Mouse (Mus musculus): ENCODE data around the gene Sart3. TPM values are rescaled to one million over a fixed set of nuclear protein-coding genes. Genes with fewer than 3 reads are reported as not detected.
"Not testable (repeated sequence)": the region's sequence is repeated elsewhere in the genome, so short reads cannot be mapped to it uniquely, and the experiment has no call there.

Gene Sart3
- total and polyA plus RNA-seq, 2 experiments from 2014 or later: 26.5 to 51.1 TPM

DNA sequence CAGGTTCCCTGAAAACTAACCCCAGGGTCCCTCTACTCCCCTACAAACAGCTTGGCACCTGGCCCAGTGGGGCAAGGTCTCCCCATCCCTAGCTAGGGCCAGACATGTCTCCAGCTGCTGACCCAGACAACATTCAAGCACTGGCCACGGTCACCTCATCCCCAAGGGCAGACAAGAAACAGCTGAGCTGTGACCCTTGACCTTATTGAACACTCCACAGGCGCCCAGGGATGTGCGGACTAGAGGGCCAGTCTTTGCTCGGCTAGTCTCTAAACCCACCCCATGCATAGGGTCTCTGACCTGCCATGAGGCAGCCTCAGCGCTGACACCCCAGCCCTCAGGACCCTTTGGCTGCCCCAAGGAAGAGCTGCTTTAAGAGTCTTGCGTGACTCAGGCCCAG lies 16.3 kb upstream of the Sart3 start:
- ATAC-seq (ENCODE audit: low FRiP score): no peak
- TF ChIP-seq CTCF (IDR thresholded peaks at IDR 0.05): no peak
- no peak overlapping the region for H3K27ac ChIP-seq (ENCODE audit: low read depth, low read length)
- H3K27me3 ChIP-seq (ENCODE audit: insufficient read depth, low read length): peaks cover 5% of the 10 kb centered on the region; the same call in 1 of the 2 replicates
- no peak for DNase-seq (ENCODE audit: low spot score)
- H3K4me1 ChIP-seq (ENCODE audit: insufficient read depth, low read length): no peaks in the 10 kb centered on the region
- WGBS: 50% methylated on average over 6 of the region's 6 CpGs
- no peaks in the 10 kb centered on the region for H3K36me3 ChIP-seq (ENCODE audit: insufficient read depth, low read length)
- H3K4me2 ChIP-seq (ENCODE audit: low read depth, low read length, poor library complexity, severe bottlenecking): no peak overlapping the region
- H3K9ac ChIP-seq (replicated peaks; ENCODE audit: low read length, poor library complexity, severe bottlenecking): no peak overlapping the region
- H3K9me3 ChIP-seq (ENCODE audit: low read length): no peaks in the 10 kb centered on the region
- no peak overlapping the region for H3K4me3 ChIP-seq (ENCODE audit: low read depth, low read length)

DNA sequence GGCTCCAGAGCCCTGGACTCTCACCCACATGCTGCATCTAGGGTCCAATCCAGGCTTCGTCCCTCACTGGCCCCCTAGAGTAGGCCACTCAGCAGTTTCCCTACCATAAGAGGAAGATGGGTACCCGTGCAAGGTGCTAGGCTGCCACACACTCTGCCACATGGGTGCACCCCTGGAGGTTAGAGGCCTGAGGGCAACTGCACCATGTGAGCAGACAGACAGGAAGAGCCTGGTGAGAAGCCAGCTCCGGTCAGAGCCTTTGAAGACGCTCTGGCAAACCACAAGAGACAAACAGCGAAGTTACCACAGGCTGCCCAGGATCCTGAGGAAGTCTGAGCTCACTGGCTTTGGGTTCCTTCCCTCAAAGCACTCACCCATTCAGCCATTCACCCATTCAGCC lies 14.7 kb upstream of the Sart3 start:
- DNase-seq (ENCODE audit: low spot score) (no peak), ATAC-seq (ENCODE audit: low FRiP score) (no peak)
- H3K9ac ChIP-seq (replicated peaks; ENCODE audit: low read length, poor library complexity, severe bottlenecking): no peak overlapping the region
- peaks cover 5% of the 10 kb centered on the region; the same call in 1 of the 2 replicates for H3K27me3 ChIP-seq (ENCODE audit: insufficient read depth, low read length)
- no peaks in the 10 kb centered on the region for H3K4me1 ChIP-seq (ENCODE audit: insufficient read depth, low read length)
- H3K4me3 ChIP-seq (ENCODE audit: low read depth, low read length): no peak overlapping the region
- 82% methylated on average over 5 of the region's 5 CpGs for WGBS
- no peaks in the 10 kb centered on the region for H3K36me3 ChIP-seq (ENCODE audit: insufficient read depth, low read length)
- no peaks in the 10 kb centered on the region for H3K9me3 ChIP-seq (ENCODE audit: low read length)
- no peak for TF ChIP-seq CTCF (IDR thresholded peaks at IDR 0.05)
- H3K4me2 ChIP-seq (ENCODE audit: low read depth, low read length, poor library complexity, severe bottlenecking): no peak overlapping the region
- H3K27ac ChIP-seq (ENCODE audit: low read depth, low read length): no peak overlapping the region

DNA sequence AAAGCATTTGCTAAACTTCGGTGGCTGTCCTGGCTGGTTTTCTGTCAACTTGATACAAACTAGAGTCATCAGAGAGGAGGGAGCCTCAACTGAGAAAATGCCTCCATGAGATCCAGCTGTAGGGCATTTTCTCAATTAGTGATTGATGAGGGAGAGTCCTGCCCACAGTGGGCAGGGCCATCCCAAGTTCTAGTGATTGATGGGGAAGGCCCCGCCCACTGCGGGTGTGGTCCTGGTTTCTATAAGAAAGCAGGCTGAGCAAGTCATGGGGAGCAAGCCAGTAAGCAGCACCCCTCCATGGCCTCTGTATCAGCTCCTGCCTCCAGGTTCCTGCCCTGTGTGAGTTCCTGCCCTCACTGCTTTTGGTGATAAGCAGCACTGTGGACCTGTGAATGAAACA lies 11.8 kb upstream of the Sart3 start:
- H3K4me2 ChIP-seq (ENCODE audit: low read depth, low read length, poor library complexity, severe bottlenecking); H3K9ac ChIP-seq (replicated peaks; ENCODE audit: low read length, poor library complexity, severe bottlenecking); H3K4me3 ChIP-seq (ENCODE audit: low read depth, low read length); H3K27me3 ChIP-seq (ENCODE audit: insufficient read depth, low read length); H3K9me3 ChIP-seq (ENCODE audit: low read length); DNase-seq (ENCODE audit: low spot score); H3K36me3 ChIP-seq (ENCODE audit: insufficient read depth, low read length); H3K27ac ChIP-seq (ENCODE audit: low read depth, low read length); H3K4me1 ChIP-seq (ENCODE audit: insufficient read depth, low read length); ATAC-seq (ENCODE audit: low FRiP score): not testable (repeated sequence)
- 34% methylated on average over 3 of the region's 3 CpGs for WGBS

DNA sequence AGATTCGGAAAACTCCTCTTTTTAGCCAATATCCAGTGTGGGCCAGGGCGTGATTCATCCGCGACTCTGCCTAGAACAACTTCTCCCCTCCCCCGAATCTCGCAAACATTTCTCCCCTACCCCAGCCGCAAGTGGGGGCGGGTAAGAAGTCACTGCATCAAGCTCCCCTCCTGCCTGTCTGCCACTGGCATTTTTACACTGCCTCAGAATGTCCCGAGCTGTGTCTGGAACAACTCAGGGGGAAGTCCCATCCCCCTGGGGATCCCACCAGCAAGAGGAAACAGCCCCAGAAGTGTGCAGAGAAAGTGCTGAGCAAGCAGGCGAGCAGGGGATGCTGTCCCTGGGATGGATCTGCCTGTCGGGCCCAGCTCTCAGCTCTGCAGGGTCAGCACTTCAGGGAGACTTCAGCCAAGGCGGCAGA lies 11.3 kb upstream of the Sart3 start:
- Histone ChIP-seq H3K27ac (ENCODE audit: low read depth, low read length) (no peak overlapping the region), H3K36me3 (ENCODE audit: insufficient read depth, low read length) (peaks cover 5% of the 10 kb centered on the region), H3K9ac (replicated peaks; ENCODE audit: low read length, poor library complexity, severe bottlenecking) (no peak overlapping the region), H3K9me3 (ENCODE audit: low read length) (no peaks in the 10 kb centered on the region), H3K4me1 (ENCODE audit: insufficient read depth, low read length) (no peaks in the 10 kb centered on the region), H3K4me3 (ENCODE audit: low read depth, low read length) (no peak overlapping the region), H3K27me3 (ENCODE audit: insufficient read depth, low read length) (peaks cover 5% of the 10 kb centered on the region; the same call in 1 of the 2 replicates), H3K4me2 (ENCODE audit: low read depth, low read length, poor library complexity, severe bottlenecking) (no peak overlapping the region)
- TF ChIP-seq CTCF (IDR thresholded peaks at IDR 0.05): no peak
- ATAC-seq (ENCODE audit: low FRiP score) (no peak), DNase-seq (ENCODE audit: low spot score) (peak; percentile 12)
- WGBS: 23% methylated on average over 12 of the region's 12 CpGs

DNA sequence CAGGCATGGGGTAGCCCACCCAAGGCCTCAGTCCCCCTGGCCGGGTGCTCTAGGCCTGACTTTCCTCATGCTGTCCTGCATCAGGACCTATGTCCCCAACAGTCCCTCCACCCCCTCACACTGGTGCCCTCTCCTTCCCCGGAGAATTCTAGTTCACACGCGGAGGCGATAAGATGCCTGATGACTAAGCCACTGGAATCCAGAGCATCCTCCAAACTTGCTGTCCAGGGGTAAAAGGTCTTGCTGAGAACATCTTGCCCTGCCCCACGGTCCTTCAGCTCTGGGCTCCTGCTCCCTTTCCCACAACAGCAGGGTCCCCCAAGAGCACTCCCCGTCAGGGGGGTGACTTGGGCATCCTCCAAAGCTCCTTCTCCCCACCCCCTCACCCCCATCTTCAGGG lies 10.3 kb upstream of the Sart3 start:
- H3K4me1 ChIP-seq (ENCODE audit: insufficient read depth, low read length): no peaks in the 10 kb centered on the region
- ATAC-seq (ENCODE audit: low FRiP score): no peak
- DNase-seq (ENCODE audit: low spot score): no peak
- no peak for TF ChIP-seq CTCF (IDR thresholded peaks at IDR 0.05)
- H3K4me3 ChIP-seq (ENCODE audit: low read depth, low read length): no peak overlapping the region
- peaks cover 5% of the 10 kb centered on the region; the same call in 1 of the 2 replicates for H3K27me3 ChIP-seq (ENCODE audit: insufficient read depth, low read length)
- H3K9me3 ChIP-seq (ENCODE audit: low read length): no peaks in the 10 kb centered on the region
- peaks cover 10% of the 10 kb centered on the region for H3K36me3 ChIP-seq (ENCODE audit: insufficient read depth, low read length)
- 87% methylated on average over 7 of the region's 7 CpGs for WGBS
- H3K4me2 ChIP-seq (ENCODE audit: low read depth, low read length, poor library complexity, severe bottlenecking): no peak overlapping the region
- no peak overlapping the region for H3K9ac ChIP-seq (replicated peaks; ENCODE audit: low read length, poor library complexity, severe bottlenecking)
- H3K27ac ChIP-seq (ENCODE audit: low read depth, low read length): no peak overlapping the region

DNA sequence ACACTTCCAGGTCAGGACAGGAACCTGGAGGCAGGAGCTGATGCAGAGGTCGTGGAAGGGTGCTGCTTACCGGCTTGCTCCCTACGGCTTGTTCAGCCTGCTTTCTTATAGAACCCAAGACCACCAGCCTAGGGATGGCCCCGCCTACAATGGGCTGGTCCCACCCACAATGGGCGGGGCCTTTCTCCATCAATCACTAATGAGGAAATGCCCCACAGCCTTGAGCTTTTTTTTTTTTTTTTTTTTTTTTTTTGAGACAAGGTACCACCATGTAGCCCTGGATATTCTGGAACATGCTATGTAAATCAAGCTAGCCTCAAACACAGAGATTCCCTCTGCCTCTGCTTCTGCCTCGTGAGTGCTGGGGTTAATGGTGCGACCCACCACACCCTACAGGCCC lies 9.6 kb upstream of the Sart3 start:
- no peaks in the 10 kb centered on the region for H3K4me1 ChIP-seq (ENCODE audit: insufficient read depth, low read length)
- no peaks in the 10 kb centered on the region for H3K9me3 ChIP-seq (ENCODE audit: low read length)
- WGBS: 76% methylated on average over 7 of the region's 7 CpGs
- no peak overlapping the region for H3K9ac ChIP-seq (replicated peaks; ENCODE audit: low read length, poor library complexity, severe bottlenecking)
- TF ChIP-seq CTCF (IDR thresholded peaks at IDR 0.05): no peak
- H3K4me2 ChIP-seq (ENCODE audit: low read depth, low read length, poor library complexity, severe bottlenecking): no peak overlapping the region
- no peak overlapping the region for H3K27ac ChIP-seq (ENCODE audit: low read depth, low read length)
- H3K36me3 ChIP-seq (ENCODE audit: insufficient read depth, low read length): peaks cover 13% of the 10 kb centered on the region
- peaks cover 5% of the 10 kb centered on the region; the same call in 1 of the 2 replicates for H3K27me3 ChIP-seq (ENCODE audit: insufficient read depth, low read length)
- no peak for ATAC-seq (ENCODE audit: low FRiP score)
- no peak overlapping the region for H3K4me3 ChIP-seq (ENCODE audit: low read depth, low read length)
- DNase-seq (ENCODE audit: low spot score): no peak

Data from midbrain, postnatal 0 days (tissue).